In the genomic region with DNA sequence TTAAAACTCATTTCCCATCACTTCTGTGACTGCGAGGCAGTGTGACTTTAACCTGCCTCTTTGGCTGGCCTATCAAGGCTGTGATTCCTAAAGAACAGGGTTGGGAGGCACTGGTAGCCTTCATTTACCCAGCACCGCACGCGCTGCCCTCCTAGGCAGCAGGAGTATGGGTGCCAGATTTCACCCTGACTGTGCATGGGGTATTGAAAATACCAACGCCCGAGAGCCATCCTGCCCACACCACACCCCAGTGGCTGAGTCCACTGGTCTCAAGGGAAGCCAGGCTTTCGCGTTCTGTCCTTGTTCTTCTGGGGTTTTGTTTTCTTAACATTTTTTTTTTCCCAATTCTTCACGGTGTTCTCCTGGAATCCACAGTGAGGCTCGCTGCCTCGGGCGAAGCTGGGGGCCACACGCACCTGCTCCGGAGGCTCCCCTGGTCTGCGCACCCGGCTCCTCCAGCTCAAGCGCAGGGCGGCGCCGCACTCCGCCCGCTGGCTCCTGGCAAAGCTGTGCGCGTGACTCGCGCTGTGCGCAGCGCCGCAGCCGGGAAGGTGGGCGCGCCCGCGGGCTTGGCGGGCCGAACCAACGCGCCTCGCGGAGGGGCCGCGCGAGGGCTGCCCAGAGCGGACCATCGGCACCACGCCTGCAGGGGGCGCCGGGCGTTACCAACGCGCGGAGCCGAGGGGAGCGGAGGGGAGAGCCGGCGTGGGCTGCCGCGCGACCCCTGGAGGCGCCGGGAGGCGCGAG, we compare ENCODE assay signal across 8 mouse cellular contexts. TPM values are rescaled to one million over a fixed set of nuclear protein-coding genes. Genes with fewer than 3 reads are reported as not detected.
DNase-seq lines count a peak whose midpoint lies in the region; ATAC-seq lines count a peak whose summit lies in the region.

A gene (plus strand): TSS at position 572 of the 747 bp plus-strand sequence.

- H3K9me3 ChIP-seq in intestine, embryonic 15.5 days, result no peaks in the 10 kb centered on the region

- peak within 1 kb of the TSS; percentile 91 for H3K9ac ChIP-seq in intestine, embryonic 15.5 days

- no peaks in the 10 kb centered on the region for H3K27me3 ChIP-seq in intestine, embryonic 15.5 days (replicated peaks)

- H3K27ac ChIP-seq in intestine, embryonic 15.5 days, result peak within 1 kb of the TSS; percentile 82

- H3K4me1 ChIP-seq in intestine, embryonic 15.5 days (replicated peaks), result peaks cover 17% of the 10 kb centered on the region

- peak within 1 kb of the TSS; percentile 88 for H3K4me2 ChIP-seq in intestine, embryonic 15.5 days (replicated peaks)

- peak within 1 kb of the TSS; percentile 80 for H3K4me3 ChIP-seq in intestine, embryonic 15.5 days (replicated peaks)

- peak; percentile 94 to 95 for DNase-seq in adrenal gland, adult 18-20 months (ENCODE audit: low spot score in 2 of 2)
- DNase-seq in embryo, embryonic 10.5 days (ENCODE audit: low spot score), result peak; percentile 83
- peak; percentile 88 for DNase-seq in gastrocnemius, postnatal 36 days
- peak; percentile 94 to 96 for DNase-seq in left cerebral cortex, postnatal 14 days (ENCODE audit: low spot score in 2 of 2)
- DNase-seq in right cerebral cortex, postnatal 14 days, result peak; percentile 95
- peak; percentile 89 to 91 for DNase-seq in urinary bladder, postnatal 4 days (ENCODE audit: low spot score in 2 of 2)

- peak; percentile 93 for ATAC-seq in intestine, embryonic 15.5 days
- peak; percentile 80 for ATAC-seq in megakaryocyte progenitor cell, adult 5-6 weeks (replicated peaks; ENCODE audit: poor library complexity)

- under 1% methylated on average over 60 of the region's 63 CpGs for WGBS in intestine, embryonic 15.5 days

- no peaks in the 10 kb centered on the region for H3K36me3 ChIP-seq in intestine, embryonic 15.5 days

- intact Hi-C loops in gastrocnemius, postnatal 36 days (cut with DNase I), result loop anchor here (2.0 kb wide), 1 partner anchor 37 kb away; no protein-coding TSS in a partner anchor
- intact Hi-C loops in left cerebral cortex, postnatal 14 days (cut with DNase I), result loop anchor here (1.0 to 10.0 kb wide), 3 partner anchors 39 to 327 kb away; a partner anchor contains a TSS

RNA-seq across cellular contexts. Expression of the gene that starts here (rescaled TPM):
- 10 to 100 TPM; 36.9 to 39.9 TPM for total RNA-seq in adrenal gland, adult 18-20 months (2021)
- 10 to 100 TPM; 20.8 to 23.3 TPM for total RNA-seq in gastrocnemius, postnatal 36 days (2021)
- 13.1 and 14.0 TPM in 2 replicates for polyA plus RNA-seq in intestine, embryonic 15.5 days (2015; fragmentation: Nextera tagmentation; extraction: Ambion mirVana)
- 100 to 1,000 TPM; 128 to 142 TPM for total RNA-seq in left cerebral cortex, postnatal 14 days (2021)
- 0.32 and 0.44 TPM in 2 replicates for total RNA-seq in megakaryocyte progenitor cell, adult 5-6 weeks (2015)
- total RNA-seq in megakaryocyte progenitor cell, adult 5-6 weeks (2017), result 0.61 and 0.71 TPM in 2 replicates

Comparison
In these comparisons a context has a peak if more than half of its experiments do, and no peak if none do; other contexts are left out.
1. Peak in every context shown above with its lines: DNase-seq, ATAC-seq, H3K4me3 ChIP-seq and H3K27ac ChIP-seq.
2. RNA of the gene that starts here (total RNA-seq): 128 to 142 TPM in left cerebral cortex, postnatal 14 days, 36.9 to 39.9 TPM in adrenal gland, adult 18-20 months and 20.8 to 23.3 TPM in gastrocnemius, postnatal 36 days; 0.32 to 0.71 TPM in megakaryocyte progenitor cell, adult 5-6 weeks; every median in the first group is over 10 times any median in the second.
3. Peak in ATAC-seq in megakaryocyte progenitor cell, adult 5-6 weeks; RNA of the gene not detected or under 1 TPM.